Mouse (Mus musculus) embryonic facial prominence, embryonic 15.5 days (tissue): ENCODE data around the gene Hoxd9. TPM values are rescaled to one million over a fixed set of nuclear protein-coding genes. Genes with fewer than 3 reads are reported as not detected.

Source experiments
- ATAC-seq: fragments of 200-750 bp; cut with Nextera tagmentation; 2 replicates; pipeline ENCODE4 v1.8.0; 2017; ENCODE audit warnings: low read depth, moderate TSS enrichment; ENCODE audit not compliant: insufficient number of reproducible peaks, low FRiP score, low TSS enrichment
- H3K27ac ChIP-seq: fragments of 300-500 bp; sonication (generic); replicated peaks from 2 replicates; pipeline ENCODE4 v1.5.1; 2015; ENCODE audit warnings: mild to moderate bottlenecking, inconsistent platforms
- H3K27me3 ChIP-seq: fragments of 300-500 bp; sonication (generic); 2 replicates; pipeline ENCODE4 v1.6.1; 2015; ENCODE audit warnings: inconsistent platforms
- H3K36me3 ChIP-seq: fragments of 300-500 bp; sonication (generic); 2 replicates; pipeline ENCODE4 v1.6.1; 2015; ENCODE audit warnings: mild to moderate bottlenecking, inconsistent platforms
- H3K4me1 ChIP-seq: fragments of 300-500 bp; sonication (generic); 2 replicates; pipeline ENCODE4 v1.6.1; 2015; ENCODE audit warnings: inconsistent platforms
- H3K4me2 ChIP-seq: fragments of 300-500 bp; sonication (generic); replicated peaks from 2 replicates; pipeline ENCODE4 v1.6.1; 2015; ENCODE audit warnings: mild to moderate bottlenecking, inconsistent platforms
- H3K4me3 ChIP-seq: fragments of 300-500 bp; sonication (generic); replicated peaks from 2 replicates; pipeline ENCODE4 v1.5.1; 2015; ENCODE audit warnings: mild to moderate bottlenecking, inconsistent platforms
- H3K9ac ChIP-seq: fragments of 300-500 bp; sonication (generic); 2 replicates; pipeline ENCODE4 v1.6.1; 2015; ENCODE audit warnings: inconsistent platforms
- H3K9me3 ChIP-seq: fragments of 300-500 bp; sonication (generic); replicated peaks from 2 replicates; pipeline ENCODE4 v1.6.1; 2016; ENCODE audit warnings: inconsistent platforms
- WGBS: fragments of 180-500 bp; shearing (Covaris S2); methylation state at CpG from one replicate; pipeline ENCODE4 v1.1.7; 2015; 5-methylcytosine and 5-hydroxymethylcytosine counted together
- polyA plus RNA-seq: library from polyadenylated mRNA; unstranded; fragments of >200 nt; fragmentation: Nextera tagmentation; extraction: Ambion mirVana; gene quantifications from 2 replicates; pipeline ENCODE4 v1.2.1, GENCODE M21; 2015

The Hoxd9 gene
- polyA plus RNA-seq, 1 experiment from 2014 or later, result 2.8 TPM

DNA sequence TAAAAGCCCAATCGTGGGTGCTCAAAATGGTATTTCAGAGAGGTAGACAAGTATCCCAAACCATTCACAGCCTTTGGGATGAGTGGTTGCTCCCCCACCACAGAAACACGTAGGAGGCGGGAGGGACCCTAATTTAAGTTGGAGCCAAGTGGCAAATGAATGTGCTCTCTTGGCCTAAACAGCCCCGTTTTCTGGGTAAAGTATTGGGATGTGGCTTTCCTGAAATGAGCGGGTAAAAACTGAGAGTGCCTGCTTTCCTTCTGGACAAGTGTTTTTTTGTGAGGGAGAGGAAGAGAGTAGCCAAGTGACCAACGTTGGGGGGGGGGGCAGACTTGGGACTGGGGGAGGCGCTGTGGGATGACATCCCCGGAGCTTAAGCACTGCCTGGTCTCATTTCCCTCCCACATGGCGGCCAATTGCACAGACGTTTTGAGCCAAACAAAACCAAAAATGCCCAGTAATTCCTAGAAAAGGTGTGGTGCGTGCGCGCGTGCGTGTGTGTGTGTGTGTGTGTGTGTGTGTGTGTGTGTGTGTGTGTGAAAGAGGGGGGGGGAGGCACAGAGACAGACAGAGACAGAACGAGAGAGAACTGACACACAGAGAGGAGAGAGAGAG lies 13.5 kb downstream of the Hoxd9 start:
- Histone ChIP-seq H3K9me3 (no peaks in the 10 kb centered on the region), H3K4me3 (peak overlapping the region; percentile 41), H3K36me3 (no peaks in the 10 kb centered on the region), H3K9ac (no peak overlapping the region), H3K4me1 (peaks cover 10% of the 10 kb centered on the region), H3K27ac (no peak overlapping the region), H3K4me2 (0 out of 2 replicates have a peak overlapping the region, but pooled peaks have one; percentile 4), H3K27me3 (peaks cover 93% of the 10 kb centered on the region)
- no peak for ATAC-seq
- under 1% methylated on average over 16 of the region's 16 CpGs for WGBS

DNA sequence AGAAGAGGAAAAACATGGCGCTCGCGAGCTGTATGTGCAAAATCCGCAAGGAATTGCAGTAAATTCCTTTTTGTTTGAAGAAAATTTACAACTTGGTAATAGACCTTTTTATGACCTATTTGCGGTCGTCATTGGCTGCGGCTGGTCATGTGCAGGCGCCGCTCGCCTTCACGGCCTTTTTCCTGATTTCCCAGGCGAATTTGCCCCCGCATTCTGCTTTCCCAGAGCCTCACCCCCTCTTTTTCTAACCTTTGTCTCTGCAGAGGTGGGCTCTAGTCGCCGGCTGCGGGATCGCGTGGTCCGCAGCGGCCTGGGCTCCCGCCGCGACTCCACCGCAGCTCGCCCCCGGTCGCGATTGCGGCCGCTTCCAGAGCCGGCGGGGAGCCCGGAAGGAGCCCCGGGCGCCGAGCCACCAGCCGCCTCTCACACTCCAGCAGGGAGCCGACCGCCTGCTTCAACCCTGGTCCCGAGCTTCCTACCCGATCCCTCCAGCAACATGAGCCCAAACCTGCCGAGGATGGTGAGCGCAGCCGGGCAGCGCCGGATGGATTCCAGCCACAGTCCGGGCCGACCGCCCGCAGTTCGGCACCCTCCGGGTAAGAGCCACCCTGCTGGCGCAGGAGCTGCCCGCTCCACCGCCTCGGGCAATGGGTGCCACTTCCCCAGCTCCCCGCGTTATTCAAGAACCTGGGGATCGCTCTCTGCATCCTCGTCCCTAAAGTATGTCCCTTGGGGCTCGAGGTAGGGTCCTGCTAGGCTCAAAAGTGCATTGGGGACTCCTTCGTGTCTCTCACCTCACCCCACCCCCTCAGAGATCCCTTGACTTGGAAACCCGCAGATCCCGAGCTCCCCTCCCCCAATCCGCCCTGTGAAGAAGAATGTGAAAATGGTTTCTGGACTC lies 14.4 kb downstream of the Hoxd9 start, which contains the start of the genes Hoxd3 and Hoxd4:
TSS of gene Hoxd3 (plus strand) at position 207 of the 901 bp plus-strand sequence.
TSS of gene Hoxd4 (plus strand) at position 209 of the 901 bp plus-strand sequence.
- peaks cover 93% of the 10 kb centered on the region for H3K27me3 ChIP-seq
- peaks cover 11% of the 10 kb centered on the region for H3K4me1 ChIP-seq
- peak within 1 kb of the TSS; percentile 41 for H3K4me3 ChIP-seq
- peak; percentile 49; the same call in 1 of the 2 replicates for ATAC-seq
- H3K27ac ChIP-seq, result 0 out of 2 replicates have a peak within 1 kb of the TSS, but pooled peaks have one; percentile 48
- WGBS, result under 1% methylated on average over 65 of the region's 65 CpGs
- no peaks in the 10 kb centered on the region for H3K9me3 ChIP-seq
- peak within 1 kb of the TSS; percentile 18; the same call in 1 of the 2 replicates for H3K9ac ChIP-seq
- H3K4me2 ChIP-seq, result peak within 1 kb of the TSS; percentile 42
- no peaks in the 10 kb centered on the region for H3K36me3 ChIP-seq

DNA sequence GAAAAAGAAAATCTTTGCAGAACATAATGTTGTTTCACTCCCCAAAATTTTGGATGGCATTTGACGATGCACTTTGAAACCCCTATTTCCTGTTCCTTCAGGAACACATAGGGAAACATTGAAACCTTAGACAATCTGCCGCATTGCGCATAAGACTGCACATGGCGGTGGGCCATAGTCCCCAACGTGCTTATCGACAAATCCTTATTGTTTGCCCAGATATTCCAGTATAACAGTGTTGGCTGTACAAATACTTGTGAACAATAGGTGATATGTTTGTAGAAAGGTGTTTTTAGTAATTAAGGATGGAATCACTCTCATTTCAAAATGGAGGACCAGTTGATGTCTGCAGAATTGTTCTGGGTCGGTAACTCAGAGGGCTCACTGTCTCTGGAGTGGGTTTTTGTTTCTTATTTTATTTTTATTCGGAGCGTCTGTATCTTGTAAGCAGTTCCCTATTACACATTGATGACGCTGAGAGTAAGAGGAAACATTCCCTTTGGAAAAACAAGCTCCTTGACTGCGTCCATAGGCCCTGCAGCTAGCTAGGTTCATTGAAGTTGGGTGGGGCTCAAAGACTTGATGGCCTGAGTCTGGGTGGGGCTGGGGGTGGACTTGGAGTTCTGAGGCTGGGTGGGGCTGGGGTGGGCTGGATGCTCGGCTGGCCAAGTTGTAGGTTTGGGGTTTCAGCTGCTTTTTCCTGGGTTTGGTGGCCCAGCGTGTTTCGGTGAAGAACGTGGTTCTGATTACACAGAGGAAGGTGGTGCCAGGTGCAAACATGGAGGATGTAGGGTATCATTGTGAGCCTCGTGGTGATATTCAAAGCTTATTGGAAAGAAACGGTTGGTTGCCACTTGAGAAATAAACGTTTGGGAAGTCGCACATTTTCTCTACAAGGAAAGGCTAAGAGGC lies 16.0 kb downstream of the Hoxd9 start:
- no peak overlapping the region for H3K27ac ChIP-seq
- peaks cover 94% of the 10 kb centered on the region for H3K27me3 ChIP-seq
- H3K9ac ChIP-seq, result no peak overlapping the region
- no peaks in the 10 kb centered on the region for H3K36me3 ChIP-seq
- H3K4me2 ChIP-seq, result no peak overlapping the region
- no peaks in the 10 kb centered on the region for H3K9me3 ChIP-seq
- 6% methylated on average over 19 of the region's 19 CpGs for WGBS
- H3K4me3 ChIP-seq, result peak overlapping the region; percentile 4; the same call in 1 of the 2 replicates
- ATAC-seq, result no peak
- H3K4me1 ChIP-seq, result peaks cover 11% of the 10 kb centered on the region

DNA sequence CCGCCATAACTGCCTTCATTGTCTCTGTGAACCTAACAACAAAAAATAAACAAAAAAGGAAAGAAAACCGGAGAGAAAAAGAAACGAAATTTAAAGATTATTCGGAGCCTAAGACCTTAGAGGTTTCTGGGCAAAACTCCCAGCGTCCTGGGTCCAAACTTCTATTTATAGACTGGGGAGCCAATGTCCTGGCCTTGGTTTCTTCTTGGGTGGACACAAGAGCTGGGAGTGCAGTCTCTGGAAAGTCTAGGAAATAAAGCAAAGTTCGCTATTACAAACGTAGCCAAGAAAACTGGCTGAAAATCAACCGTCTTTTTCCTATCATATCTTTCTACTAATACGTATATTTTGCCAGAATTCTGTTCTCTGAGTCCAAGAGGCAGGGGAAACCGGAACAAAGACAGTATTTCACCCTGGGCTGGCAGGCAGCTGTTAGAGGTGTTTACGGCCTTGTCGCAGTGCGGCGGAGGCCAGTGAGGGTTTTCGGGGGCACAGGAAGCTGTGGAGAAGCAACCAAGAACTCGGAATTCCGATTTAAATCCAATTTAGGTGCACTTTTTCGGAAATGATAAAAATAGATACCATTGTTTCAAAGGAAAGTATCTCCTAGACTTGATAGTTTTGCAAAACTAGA lies 16.7 kb downstream of the Hoxd9 start:
- WGBS, result 8% methylated on average over 18 of the region's 18 CpGs
- Histone ChIP-seq H3K36me3 (no peaks in the 10 kb centered on the region), H3K27ac (no peak overlapping the region), H3K9me3 (no peaks in the 10 kb centered on the region), H3K27me3 (peaks cover 93% of the 10 kb centered on the region), H3K9ac (no peak overlapping the region), H3K4me3 (no peak overlapping the region), H3K4me1 (peaks cover 11% of the 10 kb centered on the region), H3K4me2 (no peak overlapping the region)
- no peak for ATAC-seq

DNA sequence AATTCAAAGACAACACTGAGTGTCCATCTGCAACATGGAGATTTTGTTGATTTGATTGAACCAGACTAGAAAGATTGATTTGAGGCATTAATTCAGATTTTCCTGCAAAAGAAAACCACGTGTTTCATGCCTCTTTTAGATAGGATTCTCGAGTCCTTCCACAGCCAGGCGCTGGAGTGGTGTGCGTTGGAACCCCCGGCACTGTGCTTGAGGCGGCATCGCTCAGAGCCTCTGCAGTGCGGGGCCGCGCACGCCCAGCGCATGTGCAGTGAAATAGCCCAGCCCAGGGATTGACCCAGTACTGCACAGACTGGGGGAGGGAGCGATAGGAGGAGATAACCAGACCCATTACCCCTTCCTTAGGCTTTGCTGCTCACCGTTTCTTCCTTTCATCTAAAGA lies 17.4 kb downstream of the Hoxd9 start:
- Histone ChIP-seq H3K27ac (no peak overlapping the region), H3K4me3 (0 out of 2 replicates have a peak overlapping the region, but pooled peaks have one; percentile 10), H3K9ac (no peak overlapping the region), H3K36me3 (no peaks in the 10 kb centered on the region), H3K9me3 (no peaks in the 10 kb centered on the region), H3K4me1 (peaks cover 11% of the 10 kb centered on the region), H3K27me3 (peaks cover 93% of the 10 kb centered on the region), H3K4me2 (0 out of 2 replicates have a peak overlapping the region, but pooled peaks have one; percentile 3)
- no peak for ATAC-seq
- 3% methylated on average over 14 of the region's 14 CpGs for WGBS

DNA sequence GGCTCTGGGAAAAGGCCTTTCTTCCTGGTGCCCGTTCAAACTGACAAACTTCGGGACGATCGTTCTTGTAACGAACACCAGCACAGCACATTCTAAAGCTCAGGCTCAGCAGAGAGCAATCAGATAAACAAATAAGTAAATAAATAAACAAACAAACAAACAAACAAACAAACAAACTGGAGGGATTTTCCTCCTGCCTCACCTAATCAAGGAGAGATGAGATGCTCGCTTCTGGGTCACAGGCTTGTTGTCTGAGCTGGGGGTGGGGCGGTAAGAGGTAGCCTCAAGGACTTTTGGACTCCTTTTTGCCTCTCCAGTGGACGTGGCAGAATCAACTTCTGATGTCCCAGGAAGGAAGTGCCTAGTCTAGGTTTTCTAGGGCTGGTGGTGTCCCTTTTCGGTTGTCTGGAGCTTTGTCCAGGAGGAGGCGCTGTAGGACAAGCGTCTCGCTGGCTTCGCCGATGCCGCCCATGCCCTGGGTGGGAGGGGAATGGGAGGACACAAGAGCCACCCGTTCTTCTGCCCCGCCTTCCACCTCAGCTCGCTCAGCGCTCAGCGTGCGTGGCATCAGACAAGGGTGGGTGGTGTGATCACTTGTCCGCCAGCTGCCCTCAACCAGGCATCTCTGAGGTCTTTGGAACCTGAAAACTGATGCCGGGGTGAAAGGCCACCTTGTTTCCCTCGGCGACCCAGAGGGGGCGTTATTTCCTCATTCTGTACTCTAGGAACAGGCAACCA lies 18.1 kb downstream of the Hoxd9 start:
- H3K9ac ChIP-seq, result no peak overlapping the region
- H3K4me3 ChIP-seq, result peak overlapping the region; percentile 22
- peak; percentile 78; the same call in 1 of the 2 replicates for ATAC-seq
- no peaks in the 10 kb centered on the region for H3K9me3 ChIP-seq
- H3K4me1 ChIP-seq, result peaks cover 11% of the 10 kb centered on the region
- WGBS, result 3% methylated on average over 26 of the region's 26 CpGs
- H3K4me2 ChIP-seq, result peak overlapping the region; percentile 46
- no peak overlapping the region for H3K27ac ChIP-seq
- H3K27me3 ChIP-seq, result peaks cover 93% of the 10 kb centered on the region
- no peaks in the 10 kb centered on the region for H3K36me3 ChIP-seq

DNA sequence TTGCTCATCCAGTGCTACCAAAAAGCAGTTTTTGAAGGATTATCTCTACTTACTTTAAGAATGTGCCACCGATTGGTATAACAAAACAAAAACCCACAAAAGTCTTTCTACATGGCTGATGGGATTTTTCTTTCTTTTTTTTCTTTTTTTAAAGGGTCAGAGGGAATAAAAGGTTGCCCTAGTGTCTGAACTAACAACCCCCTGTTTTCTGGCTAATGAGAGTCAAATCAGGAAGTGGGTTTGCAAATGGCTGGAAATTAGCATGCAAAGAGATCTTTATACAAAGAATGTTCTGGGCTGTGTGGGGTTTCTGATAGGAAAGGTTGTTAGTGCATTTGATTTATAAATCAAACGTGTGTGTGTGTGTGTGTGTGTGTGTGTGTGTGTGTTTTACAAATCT lies 22.9 kb downstream of the Hoxd9 start:
- ATAC-seq, result no peak
- H3K9ac ChIP-seq, result no peak overlapping the region
- H3K36me3 ChIP-seq, result no peaks in the 10 kb centered on the region
- H3K9me3 ChIP-seq, result no peaks in the 10 kb centered on the region
- peaks cover 96% of the 10 kb centered on the region for H3K27me3 ChIP-seq
- H3K4me1 ChIP-seq, result peaks cover 3% of the 10 kb centered on the region; the same call in 1 of the 2 replicates
- WGBS, result 7% methylated on average over 2 of the region's 2 CpGs
- no peak overlapping the region for H3K27ac ChIP-seq
- no peak overlapping the region for H3K4me3 ChIP-seq
- H3K4me2 ChIP-seq, result no peak overlapping the region

DNA sequence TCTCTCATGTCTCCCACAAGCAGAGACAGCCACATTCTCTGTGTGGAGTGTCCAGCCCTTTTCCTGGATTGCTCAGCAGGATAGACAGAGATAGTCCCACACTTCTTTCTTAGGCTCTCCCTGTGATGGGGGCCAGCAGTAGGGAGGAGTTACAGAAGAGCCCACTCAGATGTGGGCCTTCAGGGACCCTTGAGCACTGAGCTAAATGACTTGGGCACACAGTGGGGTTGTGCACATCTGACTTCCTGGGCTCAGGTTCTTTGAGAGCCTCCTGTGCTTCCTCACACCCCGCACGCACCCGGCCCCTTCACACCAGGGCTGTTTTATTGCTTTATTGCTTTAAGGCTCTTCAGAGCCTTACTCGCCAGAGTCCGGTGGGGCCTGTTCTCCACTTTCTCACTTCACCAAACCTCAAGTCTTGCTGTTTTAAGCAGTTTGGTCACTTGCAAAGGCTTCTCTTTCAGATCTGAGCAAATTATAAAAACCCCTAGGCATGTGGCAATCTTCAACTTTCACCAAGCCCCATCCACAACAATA lies 23.5 kb downstream of the Hoxd9 start:
- Histone ChIP-seq H3K9ac (no peak overlapping the region), H3K9me3 (no peaks in the 10 kb centered on the region), H3K27ac (no peak overlapping the region), H3K36me3 (no peaks in the 10 kb centered on the region), H3K27me3 (peaks cover 97% of the 10 kb centered on the region), H3K4me2 (no peak overlapping the region), H3K4me3 (no peak overlapping the region), H3K4me1 (peaks cover under 1% of the 10 kb centered on the region; the same call in 1 of the 2 replicates)
- no peak for ATAC-seq
- 19% methylated on average over 5 of the region's 5 CpGs for WGBS

DNA sequence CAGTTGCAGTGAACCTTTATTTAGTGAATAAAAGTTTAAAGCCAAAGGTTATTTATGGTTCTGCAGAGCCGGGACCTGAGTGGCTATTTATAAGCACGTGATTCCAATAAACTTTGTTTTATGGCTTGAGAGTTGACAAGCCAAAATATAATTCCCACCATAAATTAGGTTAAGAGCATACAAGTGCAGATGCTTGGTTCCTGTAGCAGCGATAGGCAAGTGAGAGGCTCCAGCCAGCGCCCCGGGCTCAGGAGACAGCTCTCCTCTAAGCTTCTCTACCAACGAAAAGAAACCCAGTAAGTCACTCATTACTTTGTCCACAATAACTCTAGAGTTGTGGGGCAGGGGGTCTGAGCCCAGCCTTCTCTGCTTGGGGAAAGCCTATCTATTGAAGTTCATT lies 24.4 kb downstream of the Hoxd9 start:
- H3K4me1 ChIP-seq, result no peaks in the 10 kb centered on the region
- no peaks in the 10 kb centered on the region for H3K9me3 ChIP-seq
- H3K4me3 ChIP-seq, result no peak overlapping the region
- H3K4me2 ChIP-seq, result no peak overlapping the region
- H3K36me3 ChIP-seq, result no peaks in the 10 kb centered on the region
- ATAC-seq, result no peak
- H3K27me3 ChIP-seq, result peaks cover 97% of the 10 kb centered on the region
- no peak overlapping the region for H3K27ac ChIP-seq
- 8% methylated on average over 6 of the region's 6 CpGs for WGBS
- H3K9ac ChIP-seq, result no peak overlapping the region

DNA sequence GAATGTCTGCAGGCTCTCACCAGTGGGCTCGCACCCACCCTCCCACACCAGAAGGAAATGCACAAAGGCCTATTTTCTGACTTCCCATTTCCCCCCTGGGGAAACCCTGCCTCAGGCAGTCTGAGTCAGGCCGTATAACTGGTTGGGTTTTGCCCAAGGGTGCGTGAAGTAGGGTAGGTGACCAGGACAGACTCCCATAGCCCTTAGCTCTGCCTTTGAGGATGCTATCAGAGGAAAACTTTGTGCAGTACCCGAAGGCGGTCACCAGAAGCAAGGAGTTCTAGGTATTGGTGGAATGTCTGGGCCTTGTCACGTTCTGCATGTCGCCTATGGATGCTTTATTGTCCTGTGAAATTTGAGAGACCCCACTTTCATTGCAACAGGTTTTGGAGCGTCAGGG lies 25.4 kb downstream of the Hoxd9 start:
- Histone ChIP-seq H3K36me3 (no peaks in the 10 kb centered on the region), H3K9me3 (no peaks in the 10 kb centered on the region), H3K27ac (no peak overlapping the region), H3K9ac (no peak overlapping the region), H3K4me1 (peaks cover 9% of the 10 kb centered on the region), H3K4me2 (no peak overlapping the region), H3K4me3 (no peak overlapping the region), H3K27me3 (peaks cover 97% of the 10 kb centered on the region)
- 13% methylated on average over 8 of the region's 8 CpGs for WGBS
- ATAC-seq, result no peak
